Comparison of ENCODE assay signal across 29 mouse cellular contexts in the genomic region with DNA sequence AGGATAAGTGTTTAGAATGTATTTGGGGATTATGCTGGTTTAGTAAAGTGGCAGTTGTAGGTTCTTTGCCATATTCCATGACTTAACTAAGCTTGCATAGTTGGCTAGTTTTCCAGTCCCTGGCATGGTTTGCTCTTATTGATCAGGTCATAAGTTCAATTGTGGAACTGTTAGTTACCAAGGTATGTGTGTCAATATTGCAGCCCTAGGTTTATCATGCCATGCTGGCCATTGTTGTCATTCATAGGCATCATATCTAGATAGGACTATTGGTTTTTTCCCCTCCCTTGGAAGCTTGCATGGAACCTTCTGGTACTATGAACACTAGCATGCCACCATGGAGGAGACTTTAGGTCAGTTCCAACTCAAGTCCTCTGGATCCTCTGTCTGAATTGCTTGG.
"Had no signal": no experiment of that assay in that cellular context is flagged by ENCODE, and none has a peak within 500 bp of the region (broad histone marks: within the 10 kb centered on the region; RNA-seq: fewer than 3 reads in every experiment).

No protein-coding gene starts in this region.

- H3K4me1 ChIP-seq: limb, embryonic 10.5 days; limb, embryonic 12.5 days; limb, embryonic 13.5 days; limb, embryonic 15.5 days; liver, embryonic 13.5 days; liver, embryonic 15.5 days; lung, embryonic 15.5 days; neural tube, embryonic 12.5 days had no signal

- H3K9ac ChIP-seq: limb, embryonic 12.5 days; limb, embryonic 13.5 days; limb, embryonic 15.5 days; liver, embryonic 13.5 days; liver, embryonic 14.5 days; liver, embryonic 15.5 days; lung, embryonic 14.5 days; lung, embryonic 15.5 days; midbrain, embryonic 12.5 days; midbrain, embryonic 15.5 days; neural tube, embryonic 12.5 days had no signal

- H3K4me3 ChIP-seq: left cerebral cortex, adult 2 months; limb, embryonic 10.5 days; limb, embryonic 12.5 days; limb, embryonic 13.5 days; limb, embryonic 15.5 days; liver, embryonic 13.5 days; liver, embryonic 15.5 days; lung, embryonic 15.5 days; megakaryocyte, embryonic 14.5 days; midbrain, embryonic 10.5 days; midbrain, embryonic 12.5 days; midbrain, embryonic 15.5 days; myocyte; neural tube, embryonic 12.5 days had no signal

- H3K36me3 ChIP-seq: limb, embryonic 10.5 days; limb, embryonic 12.5 days; limb, embryonic 13.5 days; limb, embryonic 15.5 days; liver, embryonic 13.5 days; liver, embryonic 15.5 days; lung, embryonic 15.5 days; midbrain, embryonic 10.5 days; midbrain, embryonic 12.5 days; midbrain, embryonic 15.5 days; neural tube, embryonic 12.5 days had no signal

- H3K4me2 ChIP-seq: limb, embryonic 12.5 days; limb, embryonic 13.5 days; limb, embryonic 15.5 days; liver, embryonic 13.5 days; liver, embryonic 15.5 days; lung, embryonic 14.5 days; lung, embryonic 15.5 days; midbrain, embryonic 12.5 days; midbrain, embryonic 15.5 days; neural tube, embryonic 12.5 days had no signal

- DNase-seq: layer of hippocampus, postnatal 36 days; left cerebral cortex, postnatal 4 days; liver; liver, embryonic 13.5 days; lung, adult 18-20 months; lung, adult 2 months; lung, embryonic 14.5 days; lung, postnatal 10 days; lung, postnatal 14 days; lung, postnatal 36 days; lung, postnatal 4 days; midbrain, embryonic 14.5 days had no signal

- H3K27ac ChIP-seq: left cerebral cortex, adult 2 months; limb, embryonic 10.5 days; limb, embryonic 12.5 days; limb, embryonic 13.5 days; limb, embryonic 15.5 days; liver, embryonic 13.5 days; liver, embryonic 14.5 days; liver, embryonic 15.5 days; lung, embryonic 15.5 days; macrophage; midbrain, embryonic 10.5 days; midbrain, embryonic 12.5 days; midbrain, embryonic 15.5 days; neural tube, embryonic 12.5 days had no signal

- H3K9me3 ChIP-seq: limb, embryonic 10.5 days; limb, embryonic 12.5 days; limb, embryonic 13.5 days; limb, embryonic 15.5 days; liver, embryonic 13.5 days; liver, embryonic 15.5 days; lung, embryonic 15.5 days; megakaryocyte, embryonic 14.5 days; midbrain, embryonic 10.5 days; midbrain, embryonic 12.5 days; midbrain, embryonic 15.5 days; neural tube, embryonic 12.5 days had no signal

- H3K27me3 ChIP-seq: limb, embryonic 12.5 days; limb, embryonic 13.5 days; limb, embryonic 15.5 days; liver, embryonic 13.5 days; liver, embryonic 15.5 days; lung, embryonic 15.5 days; megakaryocyte, embryonic 14.5 days; midbrain, embryonic 12.5 days; midbrain, embryonic 15.5 days; neural tube, embryonic 12.5 days had no signal

- ATAC-seq: lung, postnatal 0 days; midbrain, embryonic 15.5 days; midbrain, embryonic 16.5 days had no signal
